Mouse (Mus musculus) Patski (cell line): Measurements from ENCODE around the gene Rere. TPM values are rescaled to one million over a fixed set of nuclear protein-coding genes. Genes with fewer than 3 reads are reported as not detected.
"Not testable (repeated sequence)": the region's sequence is repeated elsewhere in the genome, so short reads cannot be mapped to it uniquely, and the experiment has no call there.

ENCODE experiments used
- ATAC-seq: fragments of 100-300 bp; one replicate; pipeline ENCODE4 v1.8.0; 2021
- CTCF ChIA-PET: fragments of 350-600 bp; sonication (Branson Sonifier 250); formaldehyde crosslinking; loops from one replicate; lab custom pipeline; 2022; ENCODE audit warnings: inconsistent platforms; lab: Charles Lee
- POLR2A ChIA-PET: fragments of 350-600 bp; sonication (Branson Sonifier 250); formaldehyde crosslinking; loops from one replicate; lab custom pipeline; 2022; ENCODE audit warnings: antibody characterized with exemption, inconsistent platforms; lab: Charles Lee
- DNase-seq: peaks from one replicate; pipeline ENCODE4 v3.0.0-alpha.2; 2011; ENCODE audit warnings: low read depth, low spot score
- H3K27me3 ChIP-seq: fragments of 371-371 bp; one replicate; pipeline ENCODE4 v1.5.1; 2021
- CTCF ChIP-seq: fragments of 100-300 bp; IDR thresholded peaks from one replicate; pipeline ENCODE4 v1.5.1; 2021
- in situ Hi-C: fragments of 300-500 bp; cut with MboI; formaldehyde crosslinking; loops from 3 replicates; pipeline ENCODE4 v1.11.1; 2018; ENCODE audit warnings: low pct_unique_long_range_greater_than_20kb, mixed read lengths
- polyA plus RNA-seq: library from polyadenylated mRNA; unstranded; gene quantifications from one replicate; pipeline ENCODE4 v1.2.3, GENCODE M21; 2021

Gene Rere
- polyA plus RNA-seq, 1 experiment from 2014 or later: 155 TPM

DNA sequence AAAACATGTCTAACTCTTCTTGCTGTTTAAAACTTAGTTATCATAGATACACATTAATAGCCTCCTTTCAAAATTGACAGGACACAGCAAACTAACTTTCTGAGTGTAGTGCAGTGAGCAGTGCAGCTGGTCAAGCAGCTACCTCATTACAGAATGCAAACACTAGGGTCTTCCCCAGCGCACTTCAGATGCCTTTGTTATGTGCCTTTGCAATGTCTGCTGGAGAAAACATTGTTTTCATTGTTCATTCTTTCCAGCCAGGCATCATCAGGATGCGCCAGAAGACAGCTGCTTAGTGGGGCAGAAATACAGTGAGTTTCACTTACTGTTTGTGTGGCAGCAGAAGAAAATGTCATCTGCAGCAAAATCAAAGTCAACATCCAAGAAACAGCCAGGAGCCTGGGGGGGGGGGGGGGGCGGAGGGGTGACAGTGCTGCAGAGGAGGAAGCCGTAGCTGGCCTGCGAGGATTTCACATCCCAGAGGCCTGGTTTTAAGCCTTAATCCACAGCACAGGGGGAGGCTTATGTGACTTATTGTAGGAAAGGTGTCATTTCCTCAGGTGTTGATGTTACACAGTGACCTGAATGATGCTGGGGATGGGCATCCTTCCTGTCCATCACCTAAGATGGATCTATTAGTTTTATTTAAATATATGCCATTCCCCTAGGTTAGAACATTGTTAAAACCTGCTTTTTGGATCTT lies 259.1 kb downstream of the Rere start:
- ChIA-PET CTCF (no interaction called here), POLR2A (interaction anchor here (0.7 kb wide), 1 partner anchor 41 kb away, joined by 3 read pairs; no protein-coding TSS in a partner anchor)
- H3K27me3 ChIP-seq: no peaks in the 10 kb centered on the region
- no peak for DNase-seq
- in situ Hi-C loops: no loop called here
- no peak for TF ChIP-seq CTCF
- ATAC-seq: no peak

DNA sequence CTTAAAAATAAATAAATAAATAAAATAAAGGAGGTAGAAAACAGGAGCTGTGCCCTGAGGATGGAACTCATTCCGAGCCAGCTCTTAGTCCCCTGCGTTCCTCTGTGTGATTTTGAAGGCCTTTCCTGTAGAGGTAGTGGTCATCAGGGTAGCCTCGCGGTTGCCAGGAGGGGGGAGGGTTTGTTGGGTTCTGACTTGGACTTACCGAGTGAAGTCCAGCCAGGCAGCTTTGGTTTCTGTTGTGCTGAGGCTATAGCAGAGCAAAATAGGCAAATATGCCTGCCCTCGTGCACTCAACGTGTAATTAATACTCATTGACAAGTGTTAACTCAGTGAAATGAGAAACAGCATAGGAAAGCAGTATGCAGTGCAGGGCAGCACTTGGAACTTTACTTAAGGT lies 262.8 kb downstream of the Rere start:
- ChIA-PET POLR2A (interaction anchor here (0.9 to 1.3 kb wide), 4 partner anchors 26 to 56 kb away, joined by 3 read pairs; no protein-coding TSS in a partner anchor), CTCF (interaction anchor here (1.5 kb wide), 1 partner anchor 26 kb away, joined by 3 read pairs; no protein-coding TSS in a partner anchor)
- H3K27me3 ChIP-seq: no peaks in the 10 kb centered on the region
- ATAC-seq (peak; percentile 37), DNase-seq (no peak)
- TF ChIP-seq CTCF: no peak
- in situ Hi-C loops: no loop called here

DNA sequence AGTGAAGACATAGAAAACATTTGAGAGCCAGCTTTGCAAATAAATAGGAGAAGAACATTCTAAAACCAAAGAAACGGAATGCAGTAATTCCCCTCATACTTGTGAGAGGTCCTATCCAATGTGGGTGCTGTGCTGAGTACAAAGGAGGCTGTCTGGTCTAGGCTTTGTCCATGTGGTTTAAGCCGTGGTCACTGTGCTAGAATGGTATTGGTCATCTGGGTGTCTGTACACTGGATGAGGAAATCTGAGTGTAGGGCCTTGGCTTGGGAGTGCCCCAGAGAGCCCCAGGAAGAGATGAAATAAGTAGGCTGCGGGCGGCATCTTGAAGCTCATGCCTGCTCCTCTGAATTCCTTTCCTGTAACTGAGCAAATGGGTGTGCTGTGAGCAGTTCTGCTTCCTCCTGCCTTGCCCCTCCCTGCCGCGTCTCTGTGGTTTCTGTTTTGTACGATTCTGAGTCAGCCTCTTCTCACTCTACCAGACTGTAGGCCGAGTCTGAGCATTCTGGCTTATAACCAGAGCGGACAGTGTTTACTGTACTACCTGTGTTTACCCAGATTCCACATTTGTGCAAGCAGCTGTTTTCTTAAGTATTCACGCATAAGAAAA lies 263.3 kb downstream of the Rere start:
- DNase-seq (no peak), ATAC-seq (peak; percentile 97)
- no peak for TF ChIP-seq CTCF
- ChIA-PET POLR2A (interaction anchor here (0.9 to 1.3 kb wide), 3 partner anchors 25 to 56 kb away, joined by 3 read pairs; no protein-coding TSS in a partner anchor), CTCF (interaction anchor here (1.5 kb wide), 1 partner anchor 26 kb away, joined by 3 read pairs; no protein-coding TSS in a partner anchor)
- no peaks in the 10 kb centered on the region for H3K27me3 ChIP-seq
- in situ Hi-C loops: no loop called here

DNA sequence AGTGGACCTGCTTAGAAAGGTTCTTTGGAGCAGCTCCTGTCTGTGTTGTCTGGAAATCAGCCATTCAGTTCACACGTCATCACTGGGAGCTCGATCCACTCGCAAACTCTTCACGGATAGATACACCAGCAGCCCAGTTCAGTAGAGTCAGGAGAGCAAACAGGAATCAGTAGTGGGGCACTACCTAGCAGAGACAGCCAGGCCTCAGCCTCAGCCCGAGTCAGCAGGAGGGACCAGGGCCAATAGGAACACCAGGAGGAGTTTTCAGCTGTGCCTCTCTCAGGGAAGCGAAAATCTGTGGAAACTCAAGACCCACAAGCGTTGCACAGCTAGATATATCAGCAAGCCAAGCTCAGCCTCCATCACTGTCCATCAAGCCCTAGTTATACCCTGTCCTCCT lies 264.3 kb downstream of the Rere start:
- DNase-seq: no peak
- no peaks in the 10 kb centered on the region for H3K27me3 ChIP-seq
- in situ Hi-C loops: no loop called here
- TF ChIP-seq CTCF: no peak
- POLR2A ChIA-PET: no interaction called here
- CTCF ChIA-PET: no interaction called here
- no peak for ATAC-seq

DNA sequence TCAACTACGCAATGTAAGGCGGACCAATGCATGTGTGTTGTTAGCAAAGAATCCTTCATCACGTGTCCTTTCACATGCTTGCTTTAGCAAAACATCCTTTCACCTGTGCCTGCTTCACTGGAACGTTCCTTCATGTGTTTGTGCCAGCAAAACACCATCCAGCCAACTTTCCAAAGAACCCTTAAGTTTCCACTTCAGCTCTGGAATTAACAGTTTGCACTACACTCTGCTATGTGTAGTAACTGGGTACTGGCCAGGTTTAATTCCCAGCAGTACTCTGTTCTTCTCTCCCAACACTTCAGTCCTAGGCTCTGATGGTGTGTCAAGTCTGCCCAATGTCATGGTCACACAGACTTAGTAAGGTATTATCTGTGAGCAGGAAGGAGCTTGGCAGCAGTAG lies 264.9 kb downstream of the Rere start:
- POLR2A ChIA-PET, in situ Hi-C loops: not testable (repeated sequence)

DNA sequence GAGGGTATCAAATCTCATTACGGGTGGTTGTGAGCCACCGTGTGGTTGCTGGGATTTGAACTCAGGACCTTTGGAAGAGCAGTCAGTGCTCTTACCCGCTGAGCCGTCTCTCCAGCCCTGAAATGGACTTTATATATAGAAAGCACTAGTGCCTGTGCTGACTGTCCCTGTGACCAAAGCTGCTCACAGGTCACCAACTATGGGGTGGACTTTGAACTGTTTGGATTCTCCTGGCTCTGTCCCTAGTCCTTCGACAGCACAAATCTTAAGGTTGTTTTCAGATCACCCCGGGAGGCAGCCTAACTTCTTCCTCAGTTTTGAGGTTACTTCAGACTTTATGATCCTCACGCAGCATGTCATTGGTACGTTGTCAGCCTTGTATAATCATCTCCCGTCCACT lies 267.9 kb downstream of the Rere start:
- POLR2A ChIA-PET: no interaction called here
- TF ChIP-seq CTCF: no peak
- no peaks in the 10 kb centered on the region for H3K27me3 ChIP-seq
- CTCF ChIA-PET: no interaction called here
- ATAC-seq (no peak), DNase-seq (no peak)
- in situ Hi-C loops: no loop called here

More for the DNA sequence above, 264.9 kb downstream of the Rere start:
- H3K27me3 ChIP-seq, DNase-seq, ATAC-seq, CTCF ChIA-PET: not testable (repeated sequence)

DNA sequence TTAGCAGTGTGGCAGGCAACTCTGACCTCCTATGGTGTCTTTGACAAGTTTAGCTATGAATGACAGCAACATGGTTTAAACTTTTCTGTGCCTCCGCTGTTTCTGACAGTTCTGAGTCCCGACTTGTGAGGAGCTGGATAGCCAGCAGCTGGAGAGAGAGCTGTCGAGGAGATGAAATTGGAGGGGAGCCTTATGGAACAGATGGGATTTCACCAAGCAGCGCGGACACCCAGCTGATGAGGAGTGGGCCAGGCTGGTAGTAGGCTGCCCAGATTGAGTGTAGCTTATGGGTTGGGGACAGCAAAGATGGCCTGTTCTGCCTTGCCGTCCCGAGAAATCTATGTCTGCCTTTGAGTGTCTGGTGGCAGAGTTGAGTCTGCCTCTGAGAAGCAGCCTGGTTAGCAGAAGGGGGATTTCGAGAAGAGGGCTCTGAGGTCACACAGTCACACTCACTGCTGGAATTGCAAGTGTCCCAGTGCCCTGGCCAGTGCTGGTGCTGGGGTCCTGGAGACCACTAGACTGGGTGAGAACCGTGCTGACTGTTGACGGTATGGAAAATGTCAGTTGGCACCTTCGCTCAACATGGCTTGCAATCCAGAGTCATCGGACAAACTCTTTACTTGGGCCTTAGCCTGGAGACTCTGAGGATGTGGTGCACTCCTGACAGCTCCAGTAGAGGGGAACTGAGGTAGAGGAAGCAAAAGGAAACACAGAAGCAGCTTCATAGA lies 268.7 kb downstream of the Rere start:
- ATAC-seq (no peak), DNase-seq (no peak)
- TF ChIP-seq CTCF: no peak
- in situ Hi-C loops: no loop called here
- ChIA-PET POLR2A (no interaction called here), CTCF (no interaction called here)
- no peaks in the 10 kb centered on the region for H3K27me3 ChIP-seq

DNA sequence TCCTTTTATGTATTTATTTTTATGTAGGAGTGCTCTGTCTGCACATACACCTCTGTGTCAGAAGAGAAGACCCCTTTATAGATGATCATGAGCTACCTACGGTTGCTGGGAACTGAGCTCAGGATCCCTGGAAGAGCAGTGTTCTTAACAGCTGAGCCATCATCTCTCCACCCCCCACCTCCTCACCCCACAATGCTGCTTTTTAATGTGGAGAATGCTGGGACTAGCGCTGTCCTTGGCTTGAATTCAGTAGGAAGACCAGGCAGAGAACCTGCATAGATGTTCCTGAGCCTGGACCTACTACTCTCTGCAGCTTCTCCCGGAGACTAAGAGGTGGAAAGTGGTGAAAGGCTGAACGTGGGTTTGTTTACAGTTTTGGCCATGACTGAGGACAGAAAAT lies 269.9 kb downstream of the Rere start:
- no peaks in the 10 kb centered on the region for H3K27me3 ChIP-seq
- ATAC-seq (no peak), DNase-seq (no peak)
- in situ Hi-C loops: no loop called here
- TF ChIP-seq CTCF: no peak
- ChIA-PET CTCF (no interaction called here), POLR2A (no interaction called here)

DNA sequence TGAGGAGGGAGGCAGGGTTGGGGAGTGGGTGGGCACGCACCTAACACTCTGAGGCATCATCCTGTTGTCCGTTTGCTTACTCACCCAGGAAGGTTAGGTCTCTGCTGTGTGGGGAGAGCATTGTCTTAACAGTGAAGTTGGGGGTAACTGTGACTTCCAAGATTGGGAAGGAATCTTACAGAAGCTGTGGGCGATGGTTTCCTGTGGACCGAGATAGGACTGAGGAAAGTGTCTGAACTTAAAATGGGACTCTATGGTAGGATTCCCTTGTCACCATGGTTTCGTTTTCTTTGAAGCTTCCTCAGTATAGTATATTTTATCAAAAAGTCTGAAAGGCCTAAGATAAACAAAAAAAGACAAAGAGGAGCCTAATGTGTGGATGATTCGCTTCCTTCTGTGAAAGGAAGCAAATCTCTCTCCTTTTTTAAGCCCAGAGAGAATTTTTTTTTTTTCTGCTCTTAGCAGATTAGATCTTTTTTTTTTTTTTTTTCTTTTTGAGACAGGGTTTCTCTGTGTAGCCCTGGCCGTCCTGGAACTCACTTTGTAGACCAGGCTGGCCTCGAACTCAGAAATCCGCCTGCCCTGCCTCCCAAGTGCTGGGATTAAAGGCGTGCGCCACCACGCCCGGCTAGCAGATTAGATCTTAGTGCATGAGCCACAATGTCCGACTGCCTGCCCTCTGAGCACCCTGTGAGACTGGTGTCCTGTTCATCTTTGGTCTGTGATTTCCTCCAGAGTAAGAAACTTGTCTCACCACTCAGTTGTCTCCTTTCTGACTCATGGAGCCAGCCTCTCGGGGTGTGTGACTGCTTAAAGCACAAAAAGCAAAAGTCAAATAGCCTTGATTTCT lies 271.5 kb downstream of the Rere start:
- ATAC-seq (no peak), DNase-seq (no peak)
- in situ Hi-C loops: no loop called here
- no peaks in the 10 kb centered on the region for H3K27me3 ChIP-seq
- no peak for TF ChIP-seq CTCF
- ChIA-PET CTCF (no interaction called here), POLR2A (no interaction called here)

DNA sequence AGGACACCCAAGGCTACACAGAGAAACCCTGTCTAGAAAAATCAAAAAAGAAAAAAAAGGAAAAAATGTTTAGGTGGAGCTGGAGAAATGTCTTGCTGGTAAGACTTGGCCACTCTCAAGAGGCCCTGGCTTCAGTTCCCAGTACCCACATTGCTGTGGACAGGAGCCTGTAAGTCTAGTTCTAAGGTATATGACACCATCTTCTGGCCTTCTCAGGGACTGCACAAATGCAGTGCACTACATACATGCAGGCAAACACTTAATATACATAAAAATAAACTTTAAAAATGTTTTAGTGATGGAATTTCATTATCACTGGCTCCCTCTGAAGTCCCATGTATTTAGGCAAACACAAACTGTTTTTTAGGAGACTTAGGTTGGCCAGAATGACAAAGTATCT lies 274.3 kb downstream of the Rere start:
- POLR2A ChIA-PET: interaction anchor here (1.2 kb wide), 1 partner anchor 13 kb away, joined by 3 read pairs; no protein-coding TSS in a partner anchor
- in situ Hi-C loops: no loop called here
- DNase-seq: no peak
- CTCF ChIA-PET: interaction anchor here (0.9 kb wide), 1 partner anchor 8 kb away, joined by 3 read pairs; no protein-coding TSS in a partner anchor
- TF ChIP-seq CTCF: no peak
- no peaks in the 10 kb centered on the region for H3K27me3 ChIP-seq
- ATAC-seq: no peak
